ENCODE assay signal across 16 mouse cellular contexts in genomic region chr1:120597271-120597670, GRCm38 (mm10). TPM values are rescaled to one million over a fixed set of nuclear protein-coding genes. Genes with fewer than 3 reads are reported as not detected.
DNase-seq lines count a peak whose midpoint lies in the region; ATAC-seq and TF ChIP-seq lines count a peak whose summit lies in the region.
"Had no signal": no experiment of that assay in that cellular context is flagged by ENCODE, and none has a peak within 500 bp of the region (broad histone marks: within the 10 kb centered on the region; RNA-seq: fewer than 3 reads in every experiment).

No protein-coding gene starts in this region.

- DNase-seq in cerebellum, adult 2 months = no peak
- no peak for DNase-seq in cerebellum, adult 18-20 months
- peak; percentile 37 for DNase-seq in embryo, embryonic 9.5 days (ENCODE audit: extremely low spot score)
- no peak for DNase-seq in hindbrain, postnatal 0 days (ENCODE audit: low spot score)
- DNase-seq in midbrain, postnatal 0 days (ENCODE audit: low spot score) = no peak
- no peak for DNase-seq in frontal cortex, postnatal 36 days (ENCODE audit: low spot score in 2 of 2)
- no peak for DNase-seq in cerebellum, postnatal 25 days
- DNase-seq: adrenal gland, adult 2 months; cerebellum, adult 9-10 months; lung, postnatal 36 days had no signal

- peaks cover 3% of the 10 kb centered on the region; the same call in 1 of the 2 replicates for H3K27me3 ChIP-seq in cerebellum, adult 2 months (ENCODE audit: control insufficient read depth, insufficient read depth, low read length)
- H3K27me3 ChIP-seq in hindbrain, postnatal 0 days (ENCODE audit: insufficient read depth, low read length) = peaks cover 80% of the 10 kb centered on the region
- peaks cover 70% of the 10 kb centered on the region for H3K27me3 ChIP-seq in midbrain, postnatal 0 days (ENCODE audit: insufficient read depth, low read length)

- no peak for TF ChIP-seq POLR2A in cerebellum, adult 2 months (IDR thresholded peaks at IDR 0.05; ENCODE audit: borderline replicate concordance, insufficient read depth, low read length)

- no peak overlapping the region for H3K27ac ChIP-seq in cerebellum, adult 2 months (ENCODE audit: insufficient read depth, low read length)
- no peak overlapping the region for H3K27ac ChIP-seq in hindbrain, postnatal 0 days
- H3K27ac ChIP-seq in midbrain, postnatal 0 days (ENCODE audit: low read depth, low read length) = no peak overlapping the region

- no peak overlapping the region; the same call in 1 of the 2 replicates for H3K9ac ChIP-seq in hindbrain, postnatal 0 days (replicated peaks; ENCODE audit: low read length)
- H3K9ac ChIP-seq in midbrain, postnatal 0 days (replicated peaks; ENCODE audit: low read length, poor library complexity, severe bottlenecking) = 0 out of 2 replicates have a peak overlapping the region, but pooled peaks have one; percentile 36

- H3K4me2 ChIP-seq in hindbrain, postnatal 0 days (ENCODE audit: low read depth, low read length) = peak overlapping the region; percentile 51
- H3K4me2 ChIP-seq in midbrain, postnatal 0 days (ENCODE audit: low read depth, low read length, poor library complexity, severe bottlenecking) = peak overlapping the region; percentile 63

- WGBS in cerebellum, adult 2 months = 7% methylated on average over 11 of the region's 11 CpGs
- WGBS in hindbrain, postnatal 0 days = under 1% methylated on average over 11 of the region's 11 CpGs
- WGBS in midbrain, postnatal 0 days = 1% methylated on average over 11 of the region's 11 CpGs

- no peak for TF ChIP-seq CTCF in cerebellum, adult 2 months (IDR thresholded peaks at IDR 0.05; ENCODE audit: borderline replicate concordance, insufficient read depth, low read depth, low read length)
- TF ChIP-seq CTCF in hindbrain, postnatal 0 days (IDR thresholded peaks at IDR 0.05; ENCODE audit: low read depth) = no peak
- TF ChIP-seq CTCF in midbrain, postnatal 0 days (IDR thresholded peaks at IDR 0.05) = no peak

- H3K36me3 ChIP-seq in hindbrain, postnatal 0 days (ENCODE audit: insufficient read depth, low read length) = no peaks in the 10 kb centered on the region
- H3K36me3 ChIP-seq in midbrain, postnatal 0 days (ENCODE audit: insufficient read depth, low read length) = no peaks in the 10 kb centered on the region

- H3K4me1 ChIP-seq in cerebellum, adult 2 months (ENCODE audit: control insufficient read depth, insufficient read depth, low read length) = no peaks in the 10 kb centered on the region
- no peaks in the 10 kb centered on the region for H3K4me1 ChIP-seq in hindbrain, postnatal 0 days (ENCODE audit: insufficient read depth, low read length)
- no peaks in the 10 kb centered on the region for H3K4me1 ChIP-seq in midbrain, postnatal 0 days (ENCODE audit: insufficient read depth, low read length)

- peak overlapping the region; percentile 12 for H3K4me3 ChIP-seq in cerebellum, adult 2 months (replicated peaks; ENCODE audit: insufficient read depth, low read depth, low read length)
- peak overlapping the region; percentile 28 for H3K4me3 ChIP-seq in hindbrain, postnatal 0 days (ENCODE audit: low read length)
- peak overlapping the region; percentile 29 for H3K4me3 ChIP-seq in midbrain, postnatal 0 days (ENCODE audit: low read depth, low read length)

- no peaks in the 10 kb centered on the region for H3K9me3 ChIP-seq in hindbrain, postnatal 0 days (ENCODE audit: low read length)
- no peaks in the 10 kb centered on the region for H3K9me3 ChIP-seq in midbrain, postnatal 0 days (ENCODE audit: low read length)

- ATAC-seq in hindbrain, postnatal 0 days = no peak
- ATAC-seq in midbrain, postnatal 0 days (ENCODE audit: low FRiP score) = no peak
- no peak for ATAC-seq in erythroblast, adult 5-6 weeks (replicated peaks; ENCODE audit: low FRiP score, poor library complexity, severe bottlenecking)
- ATAC-seq: inflammation-experienced regulatory T-cells, adult 6 months had no signal

RNA-seq across cellular contexts. Expression of gene En1, which starts 4.9 kb away (rescaled TPM):
- polyA plus RNA-seq in cerebellum, adult 2 months (2012; rRNA removed) = 2.4 and 4.5 TPM in 2 replicates
- 13.0 and 13.2 TPM in 2 replicates for total RNA-seq in hindbrain, postnatal 0 days (2014; rRNA removed)
- 6.3 and 6.9 TPM in 2 replicates for polyA plus RNA-seq in hindbrain, postnatal 0 days (2015; fragmentation: Nextera tagmentation; extraction: Ambion mirVana)
- total RNA-seq in midbrain, postnatal 0 days (2014; rRNA removed) = 32.8 and 40.8 TPM in 2 replicates
- polyA plus RNA-seq in midbrain, postnatal 0 days (2015; fragmentation: Nextera tagmentation; extraction: Ambion mirVana) = 9.2 and 10.1 TPM in 2 replicates
- not detected in 2 replicates for total RNA-seq in erythroblast, adult 5-6 weeks (2015; ENCODE audit: low replicate concordance)
- not detected in 2 replicates for total RNA-seq in erythroblast, adult 5-6 weeks (2017; ENCODE audit: low replicate concordance)
- total RNA-seq: adrenal gland, adult 2 months; granulocyte monocyte progenitor cell, adult 5-6 weeks; left cerebral cortex, postnatal 36 days; MEL had no signal
- polyA plus RNA-seq: inflammation-experienced regulatory T-cells, adult 6 months; large intestine, adult 2 months had no signal

Comparison
In these comparisons a context has a peak if more than half of its experiments do, and no peak if none do; other contexts are left out.
1. RNA of gene En1, which starts 4.9 kb away (total RNA-seq): 32.8 to 40.8 TPM in midbrain, postnatal 0 days and 13.0 to 13.2 TPM in hindbrain, postnatal 0 days; not detected in erythroblast, adult 5-6 weeks; every median in the first group is over 10 times any median in the second.
2. Peak in every context shown above with its lines, with median percentiles within 50 percentile points of each other: H3K4me3 ChIP-seq.